Mouse (Mus musculus) cerebellum, postnatal 4 days (tissue): ENCODE data around the gene 5330417C22Rik.
A peak's percentile ranks its signal among the peaks of the same experiment; 100 is the strongest.
"Not testable (repeated sequence)": the region's sequence is repeated elsewhere in the genome, so short reads cannot be mapped to it uniquely, and the experiment has no call there.

ENCODE experiments used
- DNase-seq, 2 experiments: peaks; one replicate each; pipeline ENCODE4 v3.0.0; 2022; ENCODE audit warnings: low spot score in 2 of 2, mixed read lengths in 1 of 2

Gene 5330417C22Rik

GRCm38 (mm10) chr3:108536517-108537260 is at the start of gene 5330417C22Rik:
TSS of gene 5330417C22Rik (minus strand) at chr3:108536536.
- peak; percentile 32 to 64 for DNase-seq

GRCm38 (mm10) chr3:108584580-108584979 is 48.2 kb upstream of the 5330417C22Rik start:
- DNase-seq = no peak

GRCm38 (mm10) chr3:108574018-108574417 is 37.7 kb upstream of the 5330417C22Rik start:
- DNase-seq = no peak

GRCm38 (mm10) chr3:108572309-108573010 is 36.1 kb upstream of the 5330417C22Rik start:
- DNase-seq = no peak

GRCm38 (mm10) chr3:108571443-108572294 is 35.3 kb upstream of the 5330417C22Rik start, which contains the start of gene Taf13:
TSS of gene Taf13 (plus strand) at chr3:108571698.
- peak; percentile 92 to 98 for DNase-seq

GRCm38 (mm10) chr3:108570813-108571212 is 34.5 kb upstream of the 5330417C22Rik start:
- DNase-seq = no peak

- DNase-seq = not testable (repeated sequence)
Observed at GRCm38 (mm10) chr3:108569636-108570035, 33.3 kb upstream of the 5330417C22Rik start.

- peak in 1 of 2 experiments; percentile 26 for DNase-seq
Observed at GRCm38 (mm10) chr3:108567990-108568877, 31.9 kb upstream of the 5330417C22Rik start.

GRCm38 (mm10) chr3:108563309-108563708 is 27.0 kb upstream of the 5330417C22Rik start:
- DNase-seq = peak; percentile 55 to 79

- DNase-seq = no peak
Observed at GRCm38 (mm10) chr3:108562777-108563271, 26.5 kb upstream of the 5330417C22Rik start.

- peak; percentile 83 to 94 for DNase-seq
Observed at GRCm38 (mm10) chr3:108562133-108562730, 25.9 kb upstream of the 5330417C22Rik start, which contains the start of gene Tmem167b. TSS of gene Tmem167b (minus strand) at chr3:108562466.

- DNase-seq = no peak
Observed at GRCm38 (mm10) chr3:108557888-108558287, 21.6 kb upstream of the 5330417C22Rik start.

GRCm38 (mm10) chr3:108554587-108555312 is 18.4 kb upstream of the 5330417C22Rik start:
- DNase-seq = peak; percentile 79 to 88

- DNase-seq = peak; percentile 39 to 42
Observed at GRCm38 (mm10) chr3:108554111-108554561, 17.8 kb upstream of the 5330417C22Rik start.

- no peak for DNase-seq
Observed at GRCm38 (mm10) chr3:108542299-108542698, 6.0 kb upstream of the 5330417C22Rik start.

- DNase-seq = peak; percentile 63 to 87
Observed at GRCm38 (mm10) chr3:108537303-108537702, 967 bp upstream of the 5330417C22Rik start.

- peak in 1 of 2 experiments; percentile 17 for DNase-seq
Observed at GRCm38 (mm10) chr3:108535896-108536516, 330 bp downstream of the 5330417C22Rik start.

- DNase-seq = no peak
Observed at GRCm38 (mm10) chr3:108533951-108534350, 2.4 kb downstream of the 5330417C22Rik start, which contains the start of gene 1700013F07Rik. TSS of gene 1700013F07Rik (plus strand) at chr3:108534150.
